Mouse (Mus musculus) MEL (cell line): Measurements from ENCODE around the gene Dync1li2.

Source experiments
- POLR2A ChIP-seq, 2 experiments: IDR thresholded peaks; 2 replicates each; pipeline ENCODE4 v1.6.1; 2011 to 2012; ENCODE audit warnings: low read length in 2 of 2, mild to moderate bottlenecking in 2 of 2, control low read depth in 1 of 2, improper control_type of control experiment in 1 of 2, low read depth in 1 of 2, moderate library complexity in 1 of 2; ENCODE audit not compliant: control insufficient read depth in 1 of 2, insufficient read depth in 1 of 2, poor library complexity in 1 of 2
- ZC3H11A ChIP-seq: IDR thresholded peaks from 2 replicates; pipeline ENCODE4 v1.6.1; 2012; ENCODE audit warnings: low read depth, mild to moderate bottlenecking, inconsistent platforms, low read length, improper control_type of control experiment

- TF ChIP-seq ZC3H11A: no peak
- TF ChIP-seq POLR2A (IDR thresholded peaks at IDR 0.05; ENCODE audit: control insufficient read depth in 1 of 2, insufficient read depth in 1 of 2, low read depth in 1 of 2, low read length in 2 of 2, poor library complexity in 1 of 2): no peak
Observed at GRCm38 (mm10) chr8:104436591-104436990, 6.3 kb downstream of the Dync1li2 start.
